Mouse (Mus musculus) testis, adult 2 months (tissue): ENCODE measurements around the gene Rbks. TPM values are rescaled to one million over a fixed set of nuclear protein-coding genes. Genes with fewer than 3 reads are reported as not detected.

Experiments
- H3K27ac ChIP-seq: fragments of 200-500 bp; 2 replicates; pipeline ENCODE4 v1.5.1; 2012; ENCODE audit warnings: low read depth, low read length; ENCODE audit not compliant: control insufficient read depth, insufficient read depth
- H3K27me3 ChIP-seq: fragments of 200-500 bp; 2 replicates; pipeline ENCODE4 v1.6.1; 2012; ENCODE audit warnings: mild to moderate bottlenecking, low read length, moderate library complexity; ENCODE audit not compliant: control insufficient read depth, insufficient read depth
- H3K36me3 ChIP-seq: fragments of 200-500 bp; 2 replicates; pipeline ENCODE4 v1.6.1; 2012; ENCODE audit warnings: mild to moderate bottlenecking, low read length; ENCODE audit not compliant: control insufficient read depth, insufficient read depth
- H3K4me1 ChIP-seq: fragments of 200-500 bp; 2 replicates; pipeline ENCODE4 v1.6.1; 2012; ENCODE audit warnings: low read length; ENCODE audit not compliant: control insufficient read depth, insufficient read depth
- H3K4me3 ChIP-seq: fragments of 200-500 bp; 2 replicates; pipeline ENCODE4 v1.5.1; 2012; ENCODE audit warnings: low read depth, mild to moderate bottlenecking, low read length, moderate library complexity, mixed read lengths; ENCODE audit not compliant: control insufficient read depth
- CTCF ChIP-seq: fragments of 200-500 bp; IDR thresholded peaks from 2 replicates; pipeline ENCODE4 v1.5.1; 2012; ENCODE audit warnings: low read depth, mild to moderate bottlenecking, inconsistent platforms, low read length, moderate library complexity; ENCODE audit not compliant: control insufficient read depth, insufficient read depth, insufficient replicate concordance
- POLR2A ChIP-seq: fragments of 200-500 bp; IDR thresholded peaks from 2 replicates; pipeline ENCODE4 v1.6.1; 2012; ENCODE audit warnings: low read depth, mild to moderate bottlenecking, inconsistent platforms, low read length, moderate library complexity; ENCODE audit not compliant: control insufficient read depth
- polyA plus RNA-seq: library from polyadenylated mRNA; depleted of rRNA; stranded (reverse); fragments of >200 nt; gene quantifications from 2 replicates; pipeline ENCODE4 v1.2.3, GENCODE M21; 2012; rRNA removed

The Rbks gene
- 17.8 and 19.4 TPM in 2 replicates for polyA plus RNA-seq

- H3K4me3 ChIP-seq: peak within 1 kb of the TSS; percentile 96
- TF ChIP-seq POLR2A: no peak
- no peak for TF ChIP-seq CTCF
Measured at GRCm38 (mm10) chr5:31696971-31697643, at the start of gene Rbks. TSS of gene Rbks (minus strand) at chr5:31697627.

GRCm38 (mm10) chr5:31742521-31743031, 45.1 kb upstream of the Rbks start:
- H3K4me1 ChIP-seq: no peaks in the 10 kb centered on the region
- H3K36me3 ChIP-seq: no peaks in the 10 kb centered on the region
- TF ChIP-seq POLR2A (no peak), CTCF (no peak)
- no peak overlapping the region for H3K4me3 ChIP-seq
- H3K27ac ChIP-seq: no peak overlapping the region
- no peaks in the 10 kb centered on the region for H3K27me3 ChIP-seq

More at GRCm38 (mm10) chr5:31696971-31697643, at the start of gene Rbks:
- no peaks in the 10 kb centered on the region; the same call in 1 of the 2 replicates for H3K36me3 ChIP-seq
- H3K27ac ChIP-seq: peak within 1 kb of the TSS; percentile 96
- no peaks in the 10 kb centered on the region; the same call in 1 of the 2 replicates for H3K4me1 ChIP-seq
- H3K27me3 ChIP-seq: no peaks in the 10 kb centered on the region

GRCm38 (mm10) chr5:31741931-31742330, 44.5 kb upstream of the Rbks start:
- Histone ChIP-seq H3K36me3 (no peaks in the 10 kb centered on the region), H3K27ac (no peak overlapping the region), H3K4me3 (no peak overlapping the region), H3K27me3 (no peaks in the 10 kb centered on the region), H3K4me1 (no peaks in the 10 kb centered on the region)
- TF ChIP-seq POLR2A: no peak
- TF ChIP-seq CTCF: no peak

- H3K4me3 ChIP-seq: no peak overlapping the region
- no peaks in the 10 kb centered on the region for H3K36me3 ChIP-seq
- no peaks in the 10 kb centered on the region for H3K4me1 ChIP-seq
- no peaks in the 10 kb centered on the region for H3K27me3 ChIP-seq
- no peak overlapping the region for H3K27ac ChIP-seq
- TF ChIP-seq CTCF (no peak), POLR2A (no peak)
Measured at GRCm38 (mm10) chr5:31732644-31733338, 35.4 kb upstream of the Rbks start.

- TF ChIP-seq CTCF (no peak), POLR2A (no peak)
- Histone ChIP-seq H3K4me3 (no peak overlapping the region), H3K27ac (no peak overlapping the region), H3K36me3 (no peaks in the 10 kb centered on the region), H3K27me3 (no peaks in the 10 kb centered on the region), H3K4me1 (no peaks in the 10 kb centered on the region)
Measured at GRCm38 (mm10) chr5:31727456-31727855, 30.0 kb upstream of the Rbks start.

- no peaks in the 10 kb centered on the region for H3K4me1 ChIP-seq
- no peak overlapping the region for H3K27ac ChIP-seq
- no peak for TF ChIP-seq POLR2A
- H3K4me3 ChIP-seq: no peak overlapping the region
- no peaks in the 10 kb centered on the region for H3K27me3 ChIP-seq
- H3K36me3 ChIP-seq: no peaks in the 10 kb centered on the region
Measured at GRCm38 (mm10) chr5:31725885-31726284, 28.5 kb upstream of the Rbks start.

- Histone ChIP-seq H3K27ac (no peak overlapping the region), H3K36me3 (no peaks in the 10 kb centered on the region), H3K4me3 (no peak overlapping the region), H3K4me1 (no peaks in the 10 kb centered on the region), H3K27me3 (no peaks in the 10 kb centered on the region)
- TF ChIP-seq CTCF: no peak
- TF ChIP-seq POLR2A: no peak
Measured at GRCm38 (mm10) chr5:31724519-31724918, 27.1 kb upstream of the Rbks start.
